Mouse (Mus musculus) megakaryocyte-erythroid progenitor cell, adult 5-6 weeks (primary cell): ENCODE data around the gene Tfrc. TPM values are rescaled to one million over a fixed set of nuclear protein-coding genes. Genes with fewer than 3 reads are reported as not detected.

Source experiments
- ATAC-seq: replicated peaks from 2 replicates; pipeline ENCODE4 v1.8.0; 2016; ENCODE audit warnings: mild to moderate bottlenecking, inconsistent platforms; ENCODE audit not compliant: severe bottlenecking, poor library complexity, low FRiP score, low TSS enrichment
- total RNA-seq, 2 experiments: library from RNA; stranded (forward) in 1 of 2; stranded (reverse) in 1 of 2; fragments of 200-1000, 215-1000 nt in 1 of 2; fragments of >200 nt in 1 of 2; fragmentation: Nextera tagmentation in 1 of 2; gene quantifications; 2 replicates each; pipeline ENCODE4 v1.2.3; 2014 to 2017

The Tfrc gene
- total RNA-seq (2014; fragmentation: Nextera tagmentation) (316 and 327 TPM in 2 replicates), total RNA-seq (2017) (261 and 333 TPM in 2 replicates)

- peak; percentile 97 for ATAC-seq
Measured at GRCm38 (mm10) chr16:32608712-32609400, at the start of gene Tfrc. Gene Tfrc (plus strand): TSS chr16:32608920.

GRCm38 (mm10) chr16:32559493-32559892, 49.2 kb upstream of the Tfrc start:
- no peak for ATAC-seq

- no peak for ATAC-seq
Measured at GRCm38 (mm10) chr16:32563056-32563793, 45.5 kb upstream of the Tfrc start.

GRCm38 (mm10) chr16:32567282-32567681, 41.4 kb upstream of the Tfrc start:
- no peak for ATAC-seq

GRCm38 (mm10) chr16:32568401-32568800, 40.3 kb upstream of the Tfrc start:
- ATAC-seq, result no peak

- ATAC-seq, result no peak
Measured at GRCm38 (mm10) chr16:32570042-32570441, 38.7 kb upstream of the Tfrc start.

- no peak for ATAC-seq
Measured at GRCm38 (mm10) chr16:32572528-32572927, 36.2 kb upstream of the Tfrc start.

- ATAC-seq, result no peak
Measured at GRCm38 (mm10) chr16:32586482-32586881, 22.2 kb upstream of the Tfrc start.

- no peak for ATAC-seq
Measured at GRCm38 (mm10) chr16:32588568-32588967, 20.2 kb upstream of the Tfrc start.

- ATAC-seq, result no peak
Measured at GRCm38 (mm10) chr16:32591521-32591920, 17.2 kb upstream of the Tfrc start.

- no peak for ATAC-seq
Measured at GRCm38 (mm10) chr16:32593283-32593805, 15.4 kb upstream of the Tfrc start.

GRCm38 (mm10) chr16:32593916-32594315, 14.8 kb upstream of the Tfrc start:
- no peak for ATAC-seq

GRCm38 (mm10) chr16:32594701-32595100, 14.0 kb upstream of the Tfrc start:
- ATAC-seq, result no peak

- no peak for ATAC-seq
Measured at GRCm38 (mm10) chr16:32595142-32595855, 13.4 kb upstream of the Tfrc start.

- peak; percentile 63; the same call in 1 of the 2 replicates for ATAC-seq
Measured at GRCm38 (mm10) chr16:32597909-32598381, 10.8 kb upstream of the Tfrc start.

- no peak for ATAC-seq
Measured at GRCm38 (mm10) chr16:32599151-32599550, 9.6 kb upstream of the Tfrc start.

GRCm38 (mm10) chr16:32602193-32602685, 6.5 kb upstream of the Tfrc start:
- no peak for ATAC-seq

GRCm38 (mm10) chr16:32607562-32608343, 967 bp upstream of the Tfrc start:
- no peak for ATAC-seq

- no peak for ATAC-seq
Measured at GRCm38 (mm10) chr16:32608344-32608711, 392 bp upstream of the Tfrc start.
